Mouse (Mus musculus): ENCODE data around the gene Dpp3. TPM values are rescaled to one million over a fixed set of nuclear protein-coding genes. Genes with fewer than 3 reads are reported as not detected.
"Not testable (repeated sequence)": the region's sequence is repeated elsewhere in the genome, so short reads cannot be mapped to it uniquely, and the experiment has no call there.

The Dpp3 gene
- polyA plus RNA-seq, 1 experiment from 2014 or later = 95.1 TPM

DNA sequence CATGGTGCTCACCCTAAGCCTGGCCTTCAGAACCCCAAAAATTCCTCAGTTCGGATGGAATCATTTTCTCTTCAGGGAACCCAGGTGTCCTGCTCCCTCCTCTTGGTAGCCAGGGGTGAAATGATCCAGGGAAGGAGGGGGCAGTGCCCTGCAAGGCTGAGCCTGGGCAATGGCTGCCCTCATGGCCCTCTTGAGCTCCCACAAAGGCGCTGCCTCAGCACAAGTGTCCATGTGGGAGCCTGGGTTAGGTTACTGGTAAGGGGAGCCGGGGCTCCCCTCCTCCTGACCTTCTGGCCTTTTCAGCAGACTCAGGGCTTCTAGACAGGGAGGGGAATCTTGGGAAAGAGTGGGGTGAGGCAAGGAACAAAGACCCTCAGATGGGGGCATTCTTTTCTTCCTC lies 51.3 kb downstream of the Dpp3 start:
- H3K9ac ChIP-seq (ENCODE audit: low read length) = no peak overlapping the region
- no peak overlapping the region for H3K4me3 ChIP-seq (ENCODE audit: low read length)
- H3K4me1 ChIP-seq (replicated peaks; ENCODE audit: control insufficient read depth, insufficient read depth, low read length) = peaks cover 11% of the 10 kb centered on the region
- WGBS = 69% methylated on average over 3 of the region's 3 CpGs
- no peaks in the 10 kb centered on the region for H3K9me3 ChIP-seq (ENCODE audit: control insufficient read depth, low read length)
- H3K4me2 ChIP-seq (ENCODE audit: low read depth, low read length) = no peak overlapping the region
- no peak overlapping the region for H3K27ac ChIP-seq (ENCODE audit: low read length)
- no peaks in the 10 kb centered on the region for H3K36me3 ChIP-seq (ENCODE audit: control insufficient read depth, insufficient read depth, low read length)
- ATAC-seq (ENCODE audit: low read depth) = no peak
- H3K27me3 ChIP-seq (ENCODE audit: control insufficient read depth, insufficient read depth, low read depth, low read length) = no peaks in the 10 kb centered on the region; the same call in 1 of the 2 replicates

DNA sequence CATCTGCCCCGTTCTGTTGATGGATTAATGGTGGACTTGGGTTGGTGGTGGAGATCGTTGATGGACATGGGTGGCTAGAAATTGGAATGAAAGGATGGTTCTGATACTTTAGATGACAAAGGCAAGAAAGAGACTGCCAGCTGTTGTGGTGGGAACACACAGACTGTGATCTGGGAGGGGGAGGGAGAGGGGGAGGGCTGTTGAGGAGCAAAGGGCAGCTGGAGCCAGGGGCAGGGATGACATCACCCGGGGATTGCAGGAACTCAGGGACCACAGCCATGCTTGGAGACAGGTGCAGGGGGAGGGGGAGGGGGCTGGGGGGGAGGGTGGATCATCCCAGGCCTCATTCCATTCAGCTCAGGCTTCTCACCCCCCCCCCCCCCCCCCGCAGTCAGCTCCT lies 51.8 kb downstream of the Dpp3 start:
- Histone ChIP-seq H3K27ac (ENCODE audit: low read length) (no peak overlapping the region), H3K27me3 (ENCODE audit: control insufficient read depth, insufficient read depth, low read depth, low read length) (no peaks in the 10 kb centered on the region; the same call in 1 of the 2 replicates), H3K4me3 (ENCODE audit: low read length) (no peak overlapping the region), H3K4me1 (replicated peaks; ENCODE audit: control insufficient read depth, insufficient read depth, low read length) (peaks cover 11% of the 10 kb centered on the region), H3K9ac (ENCODE audit: low read length) (no peak overlapping the region), H3K36me3 (ENCODE audit: control insufficient read depth, insufficient read depth, low read length) (no peaks in the 10 kb centered on the region), H3K4me2 (ENCODE audit: low read depth, low read length) (no peak overlapping the region), H3K9me3 (ENCODE audit: control insufficient read depth, low read length) (no peaks in the 10 kb centered on the region)
- ATAC-seq (ENCODE audit: low read depth) = no peak
- WGBS = 51% methylated on average over 3 of the region's 4 CpGs

DNA sequence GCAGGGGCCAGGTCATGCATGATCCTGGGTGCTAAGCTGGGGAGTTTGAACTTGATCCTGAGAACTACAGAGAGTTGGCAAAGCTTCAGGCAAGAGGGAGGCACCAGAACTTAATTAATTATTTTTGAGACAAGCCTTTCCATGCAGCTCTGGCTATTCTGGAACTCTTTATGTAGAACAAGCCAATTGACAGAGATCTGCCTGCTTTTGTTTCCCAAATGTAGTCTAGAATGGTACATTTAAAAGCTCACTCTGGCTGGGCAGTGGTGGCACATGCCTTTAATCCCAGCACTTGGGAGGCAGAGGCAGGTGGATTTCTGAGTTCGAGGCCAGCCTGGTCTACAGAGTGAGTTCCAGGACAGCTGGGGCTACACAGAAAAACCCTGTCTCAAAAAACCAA lies 53.5 kb downstream of the Dpp3 start:
- H3K9me3 ChIP-seq (ENCODE audit: control insufficient read depth, low read length); H3K4me2 ChIP-seq (ENCODE audit: low read depth, low read length); H3K9ac ChIP-seq (ENCODE audit: low read length); H3K27ac ChIP-seq (ENCODE audit: low read length); H3K4me3 ChIP-seq (ENCODE audit: low read length); ATAC-seq (ENCODE audit: low read depth); H3K36me3 ChIP-seq (ENCODE audit: control insufficient read depth, insufficient read depth, low read length); H3K27me3 ChIP-seq (ENCODE audit: control insufficient read depth, insufficient read depth, low read depth, low read length): not testable (repeated sequence)
- 64% methylated on average over 1 of the region's 1 CpGs for WGBS
- H3K4me1 ChIP-seq (replicated peaks; ENCODE audit: control insufficient read depth, insufficient read depth, low read length) = peaks cover 11% of the 10 kb centered on the region

DNA sequence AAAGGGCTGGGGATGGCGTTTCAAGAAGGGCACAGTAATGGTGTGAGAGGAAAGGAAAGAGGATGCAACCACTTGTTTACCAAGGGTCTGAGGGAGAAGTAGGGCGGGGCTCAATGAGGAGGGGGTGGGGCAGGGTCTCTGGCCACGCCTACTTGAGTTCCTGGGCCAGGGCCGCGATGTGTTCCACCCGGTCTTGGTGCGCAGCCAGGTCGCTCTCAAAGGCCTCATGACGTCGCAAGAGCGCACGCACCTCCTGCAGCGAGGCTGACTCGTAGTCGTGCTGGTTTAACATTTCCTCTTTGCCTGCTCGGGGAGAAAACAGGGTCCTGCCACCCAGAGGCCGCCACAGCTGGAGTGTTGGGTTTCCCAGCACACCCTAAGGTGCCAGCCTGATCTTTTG lies 62.9 kb downstream of the Dpp3 start:
- Histone ChIP-seq H3K36me3 (ENCODE audit: control insufficient read depth, insufficient read depth, low read length) (no peaks in the 10 kb centered on the region), H3K4me2 (ENCODE audit: low read depth, low read length) (peak overlapping the region; percentile 34), H3K27ac (ENCODE audit: low read length) (no peak overlapping the region), H3K9ac (ENCODE audit: low read length) (no peak overlapping the region), H3K9me3 (ENCODE audit: control insufficient read depth, low read length) (no peaks in the 10 kb centered on the region), H3K27me3 (ENCODE audit: control insufficient read depth, insufficient read depth, low read depth, low read length) (no peaks in the 10 kb centered on the region), H3K4me3 (ENCODE audit: low read length) (no peak overlapping the region), H3K4me1 (replicated peaks; ENCODE audit: control insufficient read depth, insufficient read depth, low read length) (peaks cover 6% of the 10 kb centered on the region; the same call in 1 of the 2 replicates)
- peak; percentile 49 for ATAC-seq (ENCODE audit: low read depth)
- WGBS = 2% methylated on average over 17 of the region's 17 CpGs

DNA sequence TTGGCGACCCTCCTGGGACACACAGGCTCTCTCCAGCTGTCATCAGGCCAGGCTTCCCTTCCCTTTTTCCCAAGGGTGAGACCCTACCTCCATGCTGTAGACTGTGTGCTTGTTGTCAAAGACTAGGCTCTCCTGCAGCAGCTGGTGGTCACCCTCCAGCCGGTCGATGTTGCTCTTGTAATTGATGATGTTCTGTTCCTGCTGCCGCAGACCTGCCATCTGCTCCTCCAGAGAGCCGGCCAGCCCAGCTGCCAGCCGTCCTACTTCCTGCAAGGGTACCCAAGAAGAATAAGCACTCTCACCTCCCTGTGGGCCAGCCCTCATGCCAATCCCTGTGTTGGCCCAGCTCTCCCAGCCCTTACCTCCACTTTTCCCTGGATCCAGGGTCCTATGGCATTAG lies 65.0 kb downstream of the Dpp3 start:
- Histone ChIP-seq H3K27ac (ENCODE audit: low read length) (no peak overlapping the region), H3K27me3 (ENCODE audit: control insufficient read depth, insufficient read depth, low read depth, low read length) (no peaks in the 10 kb centered on the region), H3K4me1 (replicated peaks; ENCODE audit: control insufficient read depth, insufficient read depth, low read length) (peaks cover 6% of the 10 kb centered on the region; the same call in 1 of the 2 replicates), H3K36me3 (ENCODE audit: control insufficient read depth, insufficient read depth, low read length) (no peaks in the 10 kb centered on the region), H3K4me3 (ENCODE audit: low read length) (no peak overlapping the region), H3K9me3 (ENCODE audit: control insufficient read depth, low read length) (no peaks in the 10 kb centered on the region), H3K4me2 (ENCODE audit: low read depth, low read length) (no peak overlapping the region), H3K9ac (ENCODE audit: low read length) (no peak overlapping the region)
- no peak for ATAC-seq (ENCODE audit: low read depth)
- WGBS = 61% methylated on average over 6 of the region's 6 CpGs

DNA sequence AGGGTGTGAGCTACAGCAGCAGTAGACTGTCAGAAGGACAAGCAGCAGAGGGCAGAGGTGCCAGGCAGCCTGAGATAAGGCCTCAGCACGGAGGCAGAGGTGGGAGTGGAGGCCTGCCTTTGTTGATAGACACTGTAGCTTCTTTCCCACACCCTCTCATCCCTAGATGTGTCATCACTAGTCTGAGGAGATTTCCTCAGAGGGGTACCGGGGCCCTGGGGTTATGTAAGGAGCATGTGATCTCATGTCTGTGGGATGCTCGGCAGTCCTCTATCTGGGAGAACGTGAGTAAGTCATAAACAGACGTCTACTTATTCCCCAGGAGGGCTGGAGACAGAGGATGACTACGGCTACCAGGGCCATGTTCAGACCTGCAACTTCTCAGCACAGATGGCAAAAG lies 69.0 kb downstream of the Dpp3 start:
- no peak for ATAC-seq (ENCODE audit: low read depth)
- H3K36me3 ChIP-seq (ENCODE audit: control insufficient read depth, insufficient read depth, low read length) = no peaks in the 10 kb centered on the region
- no peak overlapping the region for H3K4me2 ChIP-seq (ENCODE audit: low read depth, low read length)
- H3K27ac ChIP-seq (ENCODE audit: low read length) = no peak overlapping the region
- no peak overlapping the region for H3K9ac ChIP-seq (ENCODE audit: low read length)
- no peak overlapping the region for H3K4me3 ChIP-seq (ENCODE audit: low read length)
- H3K9me3 ChIP-seq (ENCODE audit: control insufficient read depth, low read length) = no peaks in the 10 kb centered on the region
- peaks cover 3% of the 10 kb centered on the region; the same call in 1 of the 2 replicates for H3K4me1 ChIP-seq (replicated peaks; ENCODE audit: control insufficient read depth, insufficient read depth, low read length)
- WGBS = 62% methylated on average over 6 of the region's 6 CpGs
- peaks cover 8% of the 10 kb centered on the region; the same call in 1 of the 2 replicates for H3K27me3 ChIP-seq (ENCODE audit: control insufficient read depth, insufficient read depth, low read depth, low read length)

Other genes with a start within 250 kb of the Dpp3 start
- gene Gm960, start 229.6 kb downstream of the Dpp3 start, polyA plus RNA-seq (2015; fragmentation: Nextera tagmentation; extraction: Ambion mirVana) = 2.5 and 3.3 TPM in 2 replicates
- 1.0 and 1.4 TPM in 2 replicates for gene Sptbn2, start 217.1 kb downstream of the Dpp3 start, polyA plus RNA-seq (2015; fragmentation: Nextera tagmentation; extraction: Ambion mirVana)
- gene Rbm4b, start 171.8 kb downstream of the Dpp3 start, polyA plus RNA-seq (2015; fragmentation: Nextera tagmentation; extraction: Ambion mirVana) = 57.6 and 58.7 TPM in 2 replicates
- 52.2 and 55.1 TPM in 2 replicates for gene Rbm4, start 134.4 kb downstream of the Dpp3 start, polyA plus RNA-seq (2015; fragmentation: Nextera tagmentation; extraction: Ambion mirVana)
- 25.7 and 30.9 TPM in 2 replicates for gene Gm21992, start 116.7 kb downstream of the Dpp3 start, polyA plus RNA-seq (2015; fragmentation: Nextera tagmentation; extraction: Ambion mirVana)
- gene Rbm14, start 116.7 kb downstream of the Dpp3 start, polyA plus RNA-seq (2015; fragmentation: Nextera tagmentation; extraction: Ambion mirVana) = 82.4 and 88.6 TPM in 2 replicates
- 53.7 and 60.1 TPM in 2 replicates for gene Ccs, start 89.0 kb downstream of the Dpp3 start, polyA plus RNA-seq (2015; fragmentation: Nextera tagmentation; extraction: Ambion mirVana)
- gene Ccdc87, start 88.9 kb downstream of the Dpp3 start, polyA plus RNA-seq (2015; fragmentation: Nextera tagmentation; extraction: Ambion mirVana) = 0.65 and 0.72 TPM in 2 replicates
- 23.5 and 26.6 TPM in 2 replicates for gene Ctsf, start 73.2 kb downstream of the Dpp3 start, polyA plus RNA-seq (2015; fragmentation: Nextera tagmentation; extraction: Ambion mirVana)
- 2.1 and 5.0 TPM in 2 replicates for gene Actn3, start 50.4 kb downstream of the Dpp3 start, polyA plus RNA-seq (2015; fragmentation: Nextera tagmentation; extraction: Ambion mirVana)
- 8.3 and 9.4 TPM in 2 replicates for gene Zdhhc24, start 49.6 kb downstream of the Dpp3 start, polyA plus RNA-seq (2015; fragmentation: Nextera tagmentation; extraction: Ambion mirVana)
- 4.2 and 4.9 TPM in 2 replicates for gene Bbs1, start 21.7 kb downstream of the Dpp3 start, polyA plus RNA-seq (2015; fragmentation: Nextera tagmentation; extraction: Ambion mirVana)
- 1.9 and 2.1 TPM in 2 replicates for gene Peli3, start 14.8 kb upstream of the Dpp3 start, polyA plus RNA-seq (2015; fragmentation: Nextera tagmentation; extraction: Ambion mirVana)
- gene Mrpl11, start 33.9 kb upstream of the Dpp3 start, polyA plus RNA-seq (2015; fragmentation: Nextera tagmentation; extraction: Ambion mirVana) = 90.6 and 93.4 TPM in 2 replicates
- gene Npas4, start 62.0 kb upstream of the Dpp3 start, polyA plus RNA-seq (2015; fragmentation: Nextera tagmentation; extraction: Ambion mirVana) = 0.09 TPM in 1 of 2 replicates, not detected in the other
- gene Slc29a2, start 95.6 kb upstream of the Dpp3 start, polyA plus RNA-seq (2015; fragmentation: Nextera tagmentation; extraction: Ambion mirVana) = 2.7 and 3.6 TPM in 2 replicates
- gene B4gat1, start 110.5 kb upstream of the Dpp3 start, polyA plus RNA-seq (2015; fragmentation: Nextera tagmentation; extraction: Ambion mirVana) = 47.6 and 49.4 TPM in 2 replicates
- 2.5 and 3.5 TPM in 2 replicates for gene AC124502.3, start 110.6 kb upstream of the Dpp3 start, polyA plus RNA-seq (2015; fragmentation: Nextera tagmentation; extraction: Ambion mirVana)
- gene Brms1, start 113.1 kb upstream of the Dpp3 start, polyA plus RNA-seq (2015; fragmentation: Nextera tagmentation; extraction: Ambion mirVana) = 41.6 and 45.0 TPM in 2 replicates
- gene Rin1, start 122.2 kb upstream of the Dpp3 start, polyA plus RNA-seq (2015; fragmentation: Nextera tagmentation; extraction: Ambion mirVana) = 3.7 and 4.2 TPM in 2 replicates
- 69.1 and 80.6 TPM in 2 replicates for gene Cd248, start 139.8 kb upstream of the Dpp3 start, polyA plus RNA-seq (2015; fragmentation: Nextera tagmentation; extraction: Ambion mirVana)
- gene Tmem151a, start 157.2 kb upstream of the Dpp3 start, polyA plus RNA-seq (2015; fragmentation: Nextera tagmentation; extraction: Ambion mirVana) = 3.6 and 3.8 TPM in 2 replicates
- gene Yif1a, start 160.3 kb upstream of the Dpp3 start, polyA plus RNA-seq (2015; fragmentation: Nextera tagmentation; extraction: Ambion mirVana) = 95.3 and 101 TPM in 2 replicates
- 5.6 and 7.0 TPM in 2 replicates for gene Cnih2, start 170.2 kb upstream of the Dpp3 start, polyA plus RNA-seq (2015; fragmentation: Nextera tagmentation; extraction: Ambion mirVana)
- 289 and 295 TPM in 2 replicates for gene Rab1b, start 178.8 kb upstream of the Dpp3 start, polyA plus RNA-seq (2015; fragmentation: Nextera tagmentation; extraction: Ambion mirVana)
- gene Klc2, start 190.3 kb upstream of the Dpp3 start, polyA plus RNA-seq (2015; fragmentation: Nextera tagmentation; extraction: Ambion mirVana) = 14.6 and 17.0 TPM in 2 replicates